Comparison of ENCODE assay signal across 26 mouse cellular contexts in the genomic region with DNA sequence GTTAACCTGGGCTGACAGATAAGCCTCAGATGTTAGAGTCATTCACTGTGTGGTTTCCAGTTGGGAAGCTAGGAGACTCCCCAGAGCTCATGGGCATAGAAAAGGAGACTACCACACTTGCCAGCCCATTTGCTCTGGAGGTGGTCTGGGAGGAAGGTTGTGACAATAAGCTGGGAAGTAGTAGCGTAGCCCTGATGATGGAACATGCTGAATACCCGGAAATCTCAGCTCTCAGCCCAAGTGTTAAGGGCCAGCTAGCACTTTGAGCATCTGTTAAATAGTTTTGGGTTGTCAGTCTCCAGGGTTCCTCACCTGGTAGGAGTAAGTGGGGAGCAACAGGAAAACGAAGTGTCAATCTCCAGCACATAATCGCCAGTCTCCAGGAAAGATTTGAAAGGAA. TPM values are rescaled to one million over a fixed set of nuclear protein-coding genes. Genes with fewer than 3 reads are reported as not detected.
"Had no signal": no experiment of that assay in that cellular context is flagged by ENCODE, and none has a peak within 500 bp of the region (broad histone marks: within the 10 kb centered on the region; RNA-seq: fewer than 3 reads in every experiment).

No protein-coding gene starts in this region.

- H3K4me1 ChIP-seq: heart, embryonic 13.5 days; heart, embryonic 15.5 days; hindbrain, embryonic 10.5 days; hindbrain, embryonic 12.5 days; intestine, embryonic 15.5 days; limb, embryonic 13.5 days; limb, embryonic 15.5 days; liver, embryonic 12.5 days had no signal

- DNase-seq: gastrocnemius, adult 2 months; gastrocnemius, postnatal 10 days; gastrocnemius, postnatal 25 days; heart, postnatal 4 days; kidney, adult 18-20 months; kidney, postnatal 10 days; kidney, postnatal 25 days; kidney, postnatal 4 days; layer of hippocampus, adult 9-11 months; layer of hippocampus, postnatal 36 days; left cerebral cortex, postnatal 4 days; lung, adult 18-20 months had no signal

- H3K27ac ChIP-seq: gastrocnemius, adult 2 months; heart, embryonic 13.5 days; heart, embryonic 15.5 days; hindbrain, embryonic 10.5 days; hindbrain, embryonic 12.5 days; hindbrain, embryonic 14.5 days; intestine, embryonic 15.5 days; limb, embryonic 13.5 days; limb, embryonic 15.5 days; liver, embryonic 12.5 days; liver, embryonic 14.5 days had no signal

- H3K27me3 ChIP-seq: heart, embryonic 13.5 days; heart, embryonic 15.5 days; hindbrain, embryonic 12.5 days; intestine, embryonic 15.5 days; limb, embryonic 13.5 days; limb, embryonic 15.5 days; liver, embryonic 12.5 days had no signal

- H3K4me2 ChIP-seq: heart, embryonic 13.5 days; heart, embryonic 15.5 days; hindbrain, embryonic 12.5 days; hindbrain, embryonic 14.5 days; intestine, embryonic 15.5 days; limb, embryonic 13.5 days; limb, embryonic 15.5 days; liver, embryonic 12.5 days had no signal

- H3K9me3 ChIP-seq: heart, embryonic 13.5 days; heart, embryonic 15.5 days; hindbrain, embryonic 10.5 days; hindbrain, embryonic 12.5 days; intestine, embryonic 15.5 days; limb, embryonic 13.5 days; limb, embryonic 15.5 days; liver, embryonic 12.5 days had no signal

- H3K9ac ChIP-seq: heart, embryonic 13.5 days; heart, embryonic 15.5 days; hindbrain, embryonic 12.5 days; hindbrain, embryonic 14.5 days; intestine, embryonic 15.5 days; limb, embryonic 13.5 days; limb, embryonic 15.5 days; liver, embryonic 12.5 days; liver, embryonic 14.5 days had no signal

- H3K4me3 ChIP-seq: gastrocnemius, adult 2 months; heart, embryonic 13.5 days; heart, embryonic 15.5 days; hindbrain, embryonic 10.5 days; hindbrain, embryonic 12.5 days; intestine, embryonic 15.5 days; limb, embryonic 13.5 days; limb, embryonic 15.5 days; liver, embryonic 12.5 days had no signal

- ATAC-seq: hindbrain, embryonic 16.5 days; inflammation-experienced regulatory T-cells, adult 6 months; intestine, embryonic 15.5 days; intestine, postnatal 0 days; liver, embryonic 12.5 days had no signal

- H3K36me3 ChIP-seq: heart, embryonic 13.5 days; heart, embryonic 15.5 days; hindbrain, embryonic 10.5 days; hindbrain, embryonic 12.5 days; intestine, embryonic 15.5 days; limb, embryonic 13.5 days; limb, embryonic 15.5 days; liver, embryonic 12.5 days had no signal

RNA-seq across cellular contexts. Expression of gene Chst7, which starts 10.8 kb away (rescaled TPM):
- total RNA-seq: granulocyte monocyte progenitor cell, adult 5-6 weeks had no signal
